Mouse (Mus musculus) embryonic fibroblast, embryonic 13.5 days (primary cell): ENCODE data around the gene BC016579.

Experiments
- CTCF ChIP-seq: IDR thresholded peaks from 2 replicates; pipeline ENCODE4 v1.5.1; 2011; ENCODE audit warnings: mild to moderate bottlenecking, control low read depth, low read length, moderate library complexity, borderline replicate concordance; ENCODE audit not compliant: insufficient read depth
- POLR2A ChIP-seq: IDR thresholded peaks from 2 replicates; pipeline ENCODE4 v1.6.1; 2011; ENCODE audit warnings: low read depth, mild to moderate bottlenecking, control low read depth, low read length, moderate library complexity

DNA sequence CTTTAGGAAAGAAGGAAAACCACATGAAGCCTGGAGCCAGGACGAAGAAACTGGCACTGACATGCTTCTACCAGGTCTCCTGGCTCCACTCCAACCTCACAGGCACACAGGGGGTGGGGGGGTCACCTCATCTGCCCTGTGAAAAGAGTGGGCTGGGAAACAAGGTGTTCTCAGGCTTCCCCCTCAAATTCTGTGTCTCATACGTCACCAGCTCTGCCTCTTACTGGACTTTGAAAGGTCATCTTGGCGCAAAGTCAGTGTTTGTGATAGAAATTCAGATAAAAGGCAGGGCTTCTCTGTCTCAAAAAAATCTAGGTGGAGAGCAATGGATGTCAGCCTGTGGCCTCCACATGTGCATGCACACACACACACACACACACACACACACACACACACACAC is 12.6 kb downstream of the BC016579 start:
- TF ChIP-seq POLR2A (no peak), CTCF (no peak)
